Mouse (Mus musculus): ENCODE data around the gene Tcl1b3.

The Tcl1b3 gene

DNA sequence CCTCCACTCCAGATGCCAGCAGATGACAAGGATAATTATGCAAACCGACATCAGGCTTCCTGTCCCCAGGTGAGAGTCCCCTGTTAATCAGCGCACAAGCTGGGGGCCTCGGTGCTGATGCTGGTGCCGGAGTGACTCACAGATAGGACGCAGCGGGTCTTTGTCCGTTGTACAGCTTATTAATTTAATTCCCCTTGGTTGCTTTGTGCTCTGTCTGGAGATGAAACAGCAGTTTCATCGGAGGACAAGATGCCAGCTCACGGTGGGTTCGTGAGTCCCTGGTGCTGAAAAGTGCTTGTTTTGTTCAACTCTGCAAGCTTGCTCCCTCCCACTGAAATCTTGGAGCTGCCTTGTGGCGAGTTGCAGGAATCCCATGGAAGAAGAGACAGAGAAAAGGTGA lies 43.5 kb downstream of the Tcl1b3 start:
- DNase-seq (ENCODE audit: low spot score), result no peak

DNA sequence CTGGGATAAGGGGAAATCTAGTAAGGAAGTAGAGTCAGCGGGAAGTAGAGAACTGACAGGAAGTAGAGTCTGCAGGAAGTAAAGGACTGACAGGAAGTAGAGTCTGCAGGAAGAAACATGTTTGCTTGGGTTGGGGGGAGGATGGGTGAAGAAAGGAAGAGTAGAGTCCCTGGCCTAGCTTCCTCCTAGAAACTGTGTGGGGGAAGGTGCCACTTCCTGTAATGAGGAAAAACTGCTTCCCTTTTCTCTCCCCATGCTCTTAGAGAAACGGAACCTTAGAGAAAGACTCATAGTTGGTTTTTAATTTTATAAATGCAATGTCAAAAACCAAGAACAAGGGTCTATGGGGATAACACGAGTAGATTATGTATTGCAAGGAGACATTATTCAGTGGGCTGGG lies 44.2 kb downstream of the Tcl1b3 start:
- no peak for DNase-seq (ENCODE audit: low spot score)

DNA sequence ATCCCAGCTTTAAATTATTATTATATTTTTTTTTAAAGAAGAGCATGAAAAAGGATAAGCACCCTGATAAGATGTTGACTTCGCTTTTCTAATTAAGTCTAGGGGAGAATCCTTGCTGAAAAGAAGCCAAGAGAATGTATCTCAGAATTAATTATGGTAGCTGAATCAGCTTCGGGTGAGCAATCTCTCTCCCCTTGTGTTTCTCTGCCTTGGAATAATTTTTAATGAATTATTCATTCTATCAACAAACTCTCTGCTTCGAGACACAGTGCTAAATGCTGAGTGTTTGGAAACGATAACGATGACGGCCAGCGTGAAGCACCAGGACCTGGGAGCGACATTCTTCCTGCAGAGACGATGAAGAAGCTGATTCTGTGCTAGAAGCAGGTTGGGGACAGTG lies 48.2 kb downstream of the Tcl1b3 start:
- no peak for DNase-seq (ENCODE audit: low spot score)

Measured in ovary, postnatal 10 days (tissue).